Mouse (Mus musculus): ENCODE results near the gene Cacna1a.

DNA sequence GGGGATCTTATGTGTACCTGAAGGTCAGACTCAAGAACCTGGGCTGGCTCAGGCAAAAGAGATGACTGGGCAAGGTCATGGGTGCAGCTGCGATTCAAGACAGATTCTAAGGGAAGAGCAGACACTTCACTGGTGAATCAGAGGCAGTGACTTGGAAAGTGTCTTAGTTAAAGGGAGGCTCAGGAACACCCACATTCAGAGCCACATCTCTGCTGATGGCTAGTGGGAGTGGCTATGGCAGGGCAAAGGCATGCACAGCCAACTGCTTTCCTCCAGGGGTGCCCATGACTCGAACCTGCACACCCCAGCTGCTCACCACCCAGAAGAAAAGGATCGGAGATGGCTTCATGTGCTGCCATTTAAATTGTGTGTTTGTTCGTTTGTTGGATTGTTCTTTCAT is 169.7 kb downstream of the Cacna1a start:
- TF ChIP-seq POLR2A (IDR thresholded peaks at IDR 0.05; ENCODE audit: control insufficient read depth in 1 of 2, insufficient read depth in 1 of 2, low read depth in 1 of 2, low read length in 2 of 2, poor library complexity in 1 of 2) (no peak), POLR2AphosphoS2 (IDR thresholded peaks at IDR 0.05; ENCODE audit: low read length) (no peak), HCFC1 (IDR thresholded peaks at IDR 0.05; ENCODE audit: low read depth, low read length) (no peak), CTCF (IDR thresholded peaks at IDR 0.05 in 2 of 3, conservative IDR thresholded peaks at IDR 0.05 in 1 of 3; ENCODE audit: control insufficient read depth in 1 of 3, insufficient read depth in 1 of 3, low read depth in 2 of 3, low read length in 3 of 3, poor library complexity in 1 of 3, severe bottlenecking in 1 of 3) (no peak), SMC3 (IDR thresholded peaks at IDR 0.05; ENCODE audit: low read depth, low read length) (no peak), CHD2 (IDR thresholded peaks at IDR 0.05; ENCODE audit: low read length) (no peak), NELFE (IDR thresholded peaks at IDR 0.05; ENCODE audit: low read depth, low read length) (no peak)

All from MEL (cell line).